Mouse (Mus musculus): ENCODE measurements around the gene Shisa9. TPM values are rescaled to one million over a fixed set of nuclear protein-coding genes. Genes with fewer than 3 reads are reported as not detected.

The Shisa9 gene
- polyA plus RNA-seq, 2 experiments: 0.21 to 0.27 TPM

DNA sequence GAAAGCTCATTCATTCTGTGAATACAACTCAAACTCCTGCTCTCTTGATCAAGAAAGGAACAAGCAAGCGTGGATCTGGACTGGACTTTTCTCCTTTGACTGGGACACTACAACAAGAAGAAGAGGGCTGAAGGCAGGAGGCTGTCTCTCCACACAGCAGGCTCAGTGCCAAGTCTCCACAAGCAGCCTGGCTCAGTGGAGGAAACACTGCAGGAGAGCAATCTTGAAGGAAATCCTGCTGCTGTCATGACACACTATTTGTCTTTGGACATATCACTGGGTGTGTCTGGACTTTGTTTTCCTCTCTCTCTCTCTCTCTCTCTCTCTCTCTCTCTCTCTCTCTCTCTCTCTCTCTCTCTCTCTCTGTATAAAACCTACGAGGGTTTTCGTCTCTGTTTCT is 249.4 kb downstream of the Shisa9 start:
- no peaks in the 10 kb centered on the region for H3K4me1 ChIP-seq (replicated peaks; ENCODE audit: control insufficient read depth in 2 of 2, insufficient read depth in 2 of 2, low read length in 1 of 2)
- no peak overlapping the region for H3K9ac ChIP-seq (replicated peaks)
- ATAC-seq (ENCODE audit: insufficient read depth) (no peak), DNase-seq (ENCODE audit: low read depth in 3 of 3, low spot score in 3 of 3) (no peak)
- no peak overlapping the region for H3K27ac ChIP-seq
- H3K4me2 ChIP-seq (ENCODE audit: low read depth): no peak overlapping the region
- no peak overlapping the region for H3K4me3 ChIP-seq (ENCODE audit: insufficient read depth in 1 of 2, low read depth in 2 of 2, low read length in 2 of 2)
- H3K9me3 ChIP-seq (ENCODE audit: control insufficient read depth, low read length): no peaks in the 10 kb centered on the region
- H3K27me3 ChIP-seq (ENCODE audit: control insufficient read depth, insufficient read depth, low read length): no peaks in the 10 kb centered on the region
- TF ChIP-seq CTCF (IDR thresholded peaks at IDR 0.05; ENCODE audit: low read depth) (no peak), EP300 (IDR thresholded peaks at IDR 0.05; ENCODE audit: low read depth) (no peak)
- H3K36me3 ChIP-seq (replicated peaks; ENCODE audit: control insufficient read depth, insufficient read depth, low read depth): no peaks in the 10 kb centered on the region
- 33% methylated on average over 3 of the region's 3 CpGs for WGBS (ENCODE audit: insufficient replicate concordance)

DNA sequence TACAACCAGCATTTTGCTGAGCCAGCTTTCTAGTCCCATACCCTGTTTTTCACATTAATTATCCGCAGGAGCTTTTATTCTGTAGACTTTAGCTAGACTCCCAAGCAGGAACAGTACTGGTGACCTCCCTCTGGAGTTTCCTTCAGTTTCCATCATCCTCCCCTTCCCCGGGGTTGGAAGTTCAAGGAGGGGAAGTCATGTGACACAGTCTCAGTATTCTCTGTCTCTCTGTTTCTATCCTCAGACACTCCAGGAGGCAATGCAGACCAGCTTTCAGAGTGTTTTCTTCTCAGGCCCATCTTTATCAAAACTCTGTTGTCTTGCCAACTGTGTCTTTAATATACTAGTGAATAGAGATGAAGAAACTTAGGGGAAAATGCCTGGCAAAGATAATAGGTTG is 250.4 kb downstream of the Shisa9 start:
- Histone ChIP-seq H3K27ac (no peak overlapping the region), H3K4me2 (ENCODE audit: low read depth) (no peak overlapping the region), H3K9me3 (ENCODE audit: control insufficient read depth, low read length) (no peaks in the 10 kb centered on the region), H3K4me3 (ENCODE audit: insufficient read depth in 1 of 2, low read depth in 2 of 2, low read length in 2 of 2) (no peak overlapping the region), H3K27me3 (ENCODE audit: control insufficient read depth, insufficient read depth, low read length) (no peaks in the 10 kb centered on the region), H3K36me3 (replicated peaks; ENCODE audit: control insufficient read depth, insufficient read depth, low read depth) (no peaks in the 10 kb centered on the region), H3K4me1 (replicated peaks; ENCODE audit: control insufficient read depth in 2 of 2, insufficient read depth in 2 of 2, low read length in 1 of 2) (no peaks in the 10 kb centered on the region), H3K9ac (replicated peaks) (no peak overlapping the region)
- DNase-seq (ENCODE audit: low read depth in 3 of 3, low spot score in 3 of 3): no peak
- WGBS (ENCODE audit: insufficient replicate concordance): 39% methylated on average over 2 of the region's 2 CpGs
- ATAC-seq (ENCODE audit: insufficient read depth): no peak
- TF ChIP-seq CTCF (IDR thresholded peaks at IDR 0.05; ENCODE audit: low read depth) (no peak), EP300 (IDR thresholded peaks at IDR 0.05; ENCODE audit: low read depth) (no peak)

DNA sequence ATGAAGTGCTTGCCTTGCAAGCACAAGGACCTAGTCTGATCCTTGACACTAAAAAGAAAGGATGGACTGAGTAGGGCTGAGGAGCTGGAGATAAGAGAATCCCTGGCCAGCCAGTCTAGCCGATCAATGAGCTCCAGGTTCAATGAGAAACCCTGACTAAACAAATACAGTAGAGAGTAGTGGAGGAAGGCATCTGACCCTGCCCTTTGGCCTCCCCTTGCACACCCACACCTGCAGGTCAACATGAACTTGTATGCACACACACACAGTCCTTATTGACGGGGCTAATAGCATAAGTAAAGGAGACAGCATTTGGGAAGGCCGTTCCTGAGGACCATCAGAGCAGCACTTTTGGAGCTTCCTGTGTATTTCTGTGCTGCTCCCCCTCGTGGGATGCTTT is 254.7 kb downstream of the Shisa9 start:
- Histone ChIP-seq H3K9ac (replicated peaks) (no peak overlapping the region), H3K27ac (no peak overlapping the region), H3K4me2 (ENCODE audit: low read depth) (no peak overlapping the region), H3K9me3 (ENCODE audit: control insufficient read depth, low read length) (no peaks in the 10 kb centered on the region), H3K4me3 (ENCODE audit: insufficient read depth in 1 of 2, low read depth in 2 of 2, low read length in 2 of 2) (no peak overlapping the region), H3K27me3 (ENCODE audit: control insufficient read depth, insufficient read depth, low read length) (no peaks in the 10 kb centered on the region), H3K36me3 (replicated peaks; ENCODE audit: control insufficient read depth, insufficient read depth, low read depth) (no peaks in the 10 kb centered on the region), H3K4me1 (replicated peaks; ENCODE audit: control insufficient read depth in 2 of 2, insufficient read depth in 2 of 2, low read length in 1 of 2) (no peaks in the 10 kb centered on the region)
- TF ChIP-seq EP300 (IDR thresholded peaks at IDR 0.05; ENCODE audit: low read depth) (no peak), CTCF (IDR thresholded peaks at IDR 0.05; ENCODE audit: low read depth) (no peak)
- WGBS (ENCODE audit: insufficient replicate concordance): 40% methylated on average over 4 of the region's 4 CpGs
- ATAC-seq (ENCODE audit: insufficient read depth) (no peak), DNase-seq (ENCODE audit: low read depth in 3 of 3, low spot score in 3 of 3) (peak in 1 of 3 experiments; percentile 6)

DNA sequence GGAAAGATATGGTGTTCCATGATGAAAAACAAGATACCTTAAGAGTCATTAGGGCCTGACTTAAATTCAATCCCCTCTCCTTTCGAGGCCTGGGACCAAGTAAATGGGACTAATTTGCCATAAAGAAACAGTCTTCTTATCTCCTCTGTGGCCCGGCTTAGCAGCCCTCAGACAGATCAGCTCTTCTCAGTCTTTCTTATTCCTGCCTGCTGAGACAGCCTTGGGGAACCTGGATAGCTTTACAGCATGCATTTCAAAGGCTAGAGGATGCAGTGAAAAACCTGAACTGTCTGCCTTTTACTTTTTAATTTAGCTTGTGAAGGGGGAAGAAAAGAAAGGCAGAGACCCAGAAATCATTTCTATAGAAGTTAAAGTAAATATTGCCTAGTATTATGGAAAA is 275.4 kb downstream of the Shisa9 start:
- Histone ChIP-seq H3K4me2 (ENCODE audit: low read depth) (no peak overlapping the region), H3K9me3 (ENCODE audit: control insufficient read depth, low read length) (no peaks in the 10 kb centered on the region), H3K27me3 (ENCODE audit: control insufficient read depth, insufficient read depth, low read length) (no peaks in the 10 kb centered on the region), H3K27ac (no peak overlapping the region), H3K4me3 (ENCODE audit: insufficient read depth in 1 of 2, low read depth in 2 of 2, low read length in 2 of 2) (no peak overlapping the region), H3K4me1 (replicated peaks; ENCODE audit: control insufficient read depth in 2 of 2, insufficient read depth in 2 of 2, low read length in 1 of 2) (no peaks in the 10 kb centered on the region), H3K36me3 (replicated peaks; ENCODE audit: control insufficient read depth, insufficient read depth, low read depth) (no peaks in the 10 kb centered on the region), H3K9ac (replicated peaks) (no peak overlapping the region)
- ATAC-seq (ENCODE audit: insufficient read depth): no peak
- TF ChIP-seq CTCF (IDR thresholded peaks at IDR 0.05; ENCODE audit: low read depth) (no peak), EP300 (IDR thresholded peaks at IDR 0.05; ENCODE audit: low read depth) (no peak)
- no peak for DNase-seq (ENCODE audit: low read depth in 3 of 3, low spot score in 3 of 3)
- 26% methylated on average over 2 of the region's 2 CpGs for WGBS (ENCODE audit: insufficient replicate concordance)

DNA sequence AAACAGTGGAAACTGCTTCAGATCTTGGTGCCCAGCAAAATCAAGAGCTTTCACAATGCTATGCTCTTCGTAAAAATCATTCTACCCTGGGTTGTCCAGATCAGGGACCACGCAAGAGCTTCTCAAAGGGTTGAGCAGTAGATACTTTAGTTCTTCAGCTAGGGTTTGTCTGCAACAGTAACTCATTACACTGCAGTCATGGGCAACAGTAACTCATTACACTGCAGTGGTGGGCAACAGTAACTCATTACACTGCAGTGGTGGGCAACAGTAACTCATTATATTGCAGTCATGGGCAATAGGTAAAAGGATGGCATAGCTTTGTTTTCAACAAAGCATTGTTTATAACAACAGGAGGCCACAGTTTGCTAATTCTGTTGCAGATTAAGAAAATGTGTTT is 281.9 kb downstream of the Shisa9 start:
- no peaks in the 10 kb centered on the region for H3K4me1 ChIP-seq (replicated peaks; ENCODE audit: control insufficient read depth in 2 of 2, insufficient read depth in 2 of 2, low read length in 1 of 2)
- H3K4me2 ChIP-seq (ENCODE audit: low read depth): no peak overlapping the region
- TF ChIP-seq EP300 (IDR thresholded peaks at IDR 0.05; ENCODE audit: low read depth) (no peak), CTCF (IDR thresholded peaks at IDR 0.05; ENCODE audit: low read depth) (no peak)
- no peaks in the 10 kb centered on the region for H3K27me3 ChIP-seq (ENCODE audit: control insufficient read depth, insufficient read depth, low read length)
- H3K27ac ChIP-seq: no peak overlapping the region
- 74% methylated on average over 2 of the region's 2 CpGs for WGBS (ENCODE audit: insufficient replicate concordance)
- DNase-seq (ENCODE audit: low read depth in 3 of 3, low spot score in 3 of 3) (no peak), ATAC-seq (ENCODE audit: insufficient read depth) (no peak)
- H3K9me3 ChIP-seq (ENCODE audit: control insufficient read depth, low read length): no peaks in the 10 kb centered on the region
- H3K4me3 ChIP-seq (ENCODE audit: insufficient read depth in 1 of 2, low read depth in 2 of 2, low read length in 2 of 2): no peak overlapping the region
- no peaks in the 10 kb centered on the region for H3K36me3 ChIP-seq (replicated peaks; ENCODE audit: control insufficient read depth, insufficient read depth, low read depth)
- no peak overlapping the region for H3K9ac ChIP-seq (replicated peaks)

All from liver, embryonic 14.5 days (tissue).